Mouse (Mus musculus) megakaryocyte-erythroid progenitor cell, adult 5 weeks (primary cell): Measurements from ENCODE around the gene Vpreb1. TPM values are rescaled to one million over a fixed set of nuclear protein-coding genes. Genes with fewer than 3 reads are reported as not detected.

Source experiments
- polyA plus RNA-seq: library from polyadenylated mRNA; stranded (reverse); fragments of >175 nt; gene quantifications from 2 replicates; pipeline ENCODE4 v1.2.3, GENCODE M21; 2012

Vpreb1 gene
- 8.2 and 12.4 TPM in 2 replicates for polyA plus RNA-seq

GRCm38 (mm10) chr16:16870617-16871331 is at the start of gene Vpreb1, which contains the start of gene Top3b:
TSS of gene Vpreb1 (minus strand) at chr16:16870843.
TSS of gene Top3b (plus strand) at chr16:16870736.

GRCm38 (mm10) chr16:16896382-16897055 is 25.9 kb upstream of the Vpreb1 start, which contains the start of gene Ppm1f:
TSS of gene Ppm1f (plus strand) at chr16:16896469.

GRCm38 (mm10) chr16:16863978-16864377 is 6.7 kb downstream of the Vpreb1 start, which contains the start of gene Igll1:
TSS of gene Igll1 (minus strand) at chr16:16863985.

GRCm38 (mm10) chr16:16828757-16829615 is 41.7 kb downstream of the Vpreb1 start, which contains the start of gene Spag6l:
TSS of gene Spag6l (minus strand) at chr16:16829456.

Other genes starting within 250 kb of the Vpreb1 start
- not detected in 2 replicates for gene Olfr19, start 194.4 kb downstream of the Vpreb1 start, polyA plus RNA-seq
- 0.40 and 0.77 TPM in 2 replicates for gene Spag6l, start 41.4 kb downstream of the Vpreb1 start, polyA plus RNA-seq
- 10.0 and 13.0 TPM in 2 replicates for gene Igll1, start 6.9 kb downstream of the Vpreb1 start, polyA plus RNA-seq
- 54.7 and 56.9 TPM in 2 replicates for gene Top3b, start 107 bp downstream of the Vpreb1 start, polyA plus RNA-seq
- 9.1 and 11.4 TPM in 2 replicates for gene Ppm1f, start 25.6 kb upstream of the Vpreb1 start, polyA plus RNA-seq
- 34.1 and 36.3 TPM in 2 replicates for gene Mapk1, start 112.5 kb upstream of the Vpreb1 start, polyA plus RNA-seq
- 1.1 and 1.8 TPM in 2 replicates for gene Ypel1, start 198.9 kb upstream of the Vpreb1 start, polyA plus RNA-seq
- 62.2 and 70.3 TPM in 2 replicates for gene Ppil2, start 240.4 kb upstream of the Vpreb1 start, polyA plus RNA-seq